Mouse (Mus musculus) Muller cell, postnatal 12 days (primary cell): ENCODE measurements at regions not wholly inside any gene's neighbourhood (a gene's known extent, or its start where the extent isn't known, plus 50 kb on each side); places are given as distances from the start of the nearest gene placed in this dataset.

ENCODE experiments used
- DNase-seq: peaks from one replicate; pipeline ENCODE4 v3.0.0-alpha.2; 2015; ENCODE audit errors: inconsistent ontology term

GRCm38 (mm10) chr7:115170439-115170838 lies 426.9 kb downstream of the Insc start:
- DNase-seq = peak; percentile 87

GRCm38 (mm10) chr7:115192482-115192881 lies 449.0 kb downstream of the Insc start:
- DNase-seq = no peak

GRCm38 (mm10) chr7:115192992-115193761 lies 449.7 kb downstream of the Insc start:
- peak; percentile 92 for DNase-seq

GRCm38 (mm10) chr7:115204916-115205315 lies 461.4 kb downstream of the Insc start:
- no peak for DNase-seq

GRCm38 (mm10) chr7:115206479-115207134 lies 463.1 kb downstream of the Insc start:
- no peak for DNase-seq

GRCm38 (mm10) chr7:115208781-115209180 lies 465.3 kb downstream of the Insc start:
- peak; percentile 66 for DNase-seq

GRCm38 (mm10) chr7:115210012-115210411 lies 466.5 kb downstream of the Insc start:
- DNase-seq = no peak

- peak; percentile 90 for DNase-seq
These were observed 473.3 kb downstream of the Insc start for GRCm38 (mm10) chr7:115216838-115217237.

- no peak for DNase-seq
These were observed 473.8 kb downstream of the Insc start for GRCm38 (mm10) chr7:115217255-115217654.

GRCm38 (mm10) chr7:115217712-115218111 lies 474.2 kb downstream of the Insc start:
- DNase-seq = no peak

GRCm38 (mm10) chr7:115218596-115219180 lies 475.2 kb downstream of the Insc start:
- no peak for DNase-seq

GRCm38 (mm10) chr7:115222642-115223041 lies 479.1 kb downstream of the Insc start:
- no peak for DNase-seq

- no peak for DNase-seq
These were observed 487.0 kb downstream of the Insc start for GRCm38 (mm10) chr7:115230525-115230924.

GRCm38 (mm10) chr7:115233850-115234436 lies 490.4 kb downstream of the Insc start:
- DNase-seq = no peak

- peak; percentile 54 for DNase-seq
These were observed 493.6 kb downstream of the Insc start for GRCm38 (mm10) chr7:115237131-115237530.

GRCm38 (mm10) chr7:115251591-115252369 lies 508.3 kb downstream of the Insc start:
- DNase-seq = no peak

- no peak for DNase-seq
These were observed 508.9 kb downstream of the Insc start for GRCm38 (mm10) chr7:115252370-115252750.

- DNase-seq = peak; percentile 65
These were observed 515.1 kb downstream of the Insc start for GRCm38 (mm10) chr7:115258626-115259025.

- DNase-seq = no peak
These were observed 519.6 kb downstream of the Insc start for GRCm38 (mm10) chr7:115263082-115263481.

- no peak for DNase-seq
These were observed 522.6 kb downstream of the Insc start for GRCm38 (mm10) chr7:115266141-115266540.

- no peak for DNase-seq
These were observed 527.3 kb downstream of the Insc start for GRCm38 (mm10) chr7:115270803-115271202.

GRCm38 (mm10) chr7:115274836-115275235 lies 531.3 kb downstream of the Insc start:
- DNase-seq = peak; percentile 17
